Mouse (Mus musculus) lung, postnatal 0 days (tissue): ENCODE measurements around the gene Bola1. TPM values are rescaled to one million over a fixed set of nuclear protein-coding genes. Genes with fewer than 3 reads are reported as not detected.

ENCODE experiments used
- ATAC-seq: fragments of 200-750 bp; cut with Nextera tagmentation; 2 replicates; pipeline ENCODE4 v1.8.0; 2017; ENCODE audit warnings: moderate library complexity
- DNase-seq: peaks from one replicate; pipeline ENCODE4 v3.0.0-alpha.2; 2016; ENCODE audit warnings: low spot score
- H3K27ac ChIP-seq: fragments of 300-500 bp; sonication (generic); 2 replicates; pipeline ENCODE4 v1.5.1; 2014; ENCODE audit warnings: antibody characterized with exemption, mild to moderate bottlenecking, low read length, mixed read lengths
- H3K27me3 ChIP-seq: fragments of 300-500 bp; sonication (generic); replicated peaks from 2 replicates; pipeline ENCODE4 v1.6.1; 2014; ENCODE audit warnings: low read length, mixed read lengths; ENCODE audit not compliant: insufficient read depth
- H3K36me3 ChIP-seq: fragments of 300-500 bp; sonication (generic); 2 replicates; pipeline ENCODE4 v1.6.1; 2014; ENCODE audit warnings: low read length, mixed read lengths; ENCODE audit not compliant: insufficient read depth
- H3K4me1 ChIP-seq: fragments of 300-500 bp; sonication (generic); 2 replicates; pipeline ENCODE4 v1.6.1; 2014; ENCODE audit warnings: antibody characterized with exemption, low read depth, low read length, mixed read lengths; ENCODE audit not compliant: insufficient read depth
- H3K4me2 ChIP-seq: fragments of 300-500 bp; sonication (generic); replicated peaks from 2 replicates; pipeline ENCODE4 v1.6.1; 2014; ENCODE audit warnings: low read depth, mild to moderate bottlenecking, low read length, moderate library complexity, mixed read lengths
- H3K4me3 ChIP-seq: fragments of 300-500 bp; sonication (generic); 2 replicates; pipeline ENCODE4 v1.5.1; 2014; ENCODE audit warnings: low read depth, low read length
- H3K9ac ChIP-seq: fragments of 300-500 bp; sonication (generic); replicated peaks from 2 replicates; pipeline ENCODE4 v1.6.1; 2014; ENCODE audit warnings: low read depth, mild to moderate bottlenecking
- H3K9me3 ChIP-seq: fragments of 300-500 bp; sonication (generic); 2 replicates; pipeline ENCODE4 v1.6.1; 2016; ENCODE audit warnings: low read length, mixed read lengths
- CTCF ChIP-seq: IDR thresholded peaks from 2 replicates; pipeline ENCODE4 v1.5.1; 2016; ENCODE audit warnings: antibody characterized with exemption, mild to moderate bottlenecking
- EP300 ChIP-seq: IDR thresholded peaks from 2 replicates; pipeline ENCODE4 v1.6.1; 2016; ENCODE audit warnings: antibody characterized with exemption, mild to moderate bottlenecking, control low read depth
- WGBS: fragments of 180-500 bp; shearing (Covaris S2); extraction: QIAGEN DNeasy Blood & Tissue Kit; methylation state at CpG from one replicate; pipeline ENCODE4 v1.1.7; 2014; 5-methylcytosine and 5-hydroxymethylcytosine counted together
- polyA plus RNA-seq: library from polyadenylated mRNA; unstranded; fragments of >200 nt; fragmentation: Nextera tagmentation; extraction: Ambion mirVana; gene quantifications from 2 replicates; pipeline ENCODE4 v1.2.1, GENCODE M21; 2015

The Bola1 gene
- polyA plus RNA-seq, 1 experiment from 2014 or later: 50.1 TPM

DNA sequence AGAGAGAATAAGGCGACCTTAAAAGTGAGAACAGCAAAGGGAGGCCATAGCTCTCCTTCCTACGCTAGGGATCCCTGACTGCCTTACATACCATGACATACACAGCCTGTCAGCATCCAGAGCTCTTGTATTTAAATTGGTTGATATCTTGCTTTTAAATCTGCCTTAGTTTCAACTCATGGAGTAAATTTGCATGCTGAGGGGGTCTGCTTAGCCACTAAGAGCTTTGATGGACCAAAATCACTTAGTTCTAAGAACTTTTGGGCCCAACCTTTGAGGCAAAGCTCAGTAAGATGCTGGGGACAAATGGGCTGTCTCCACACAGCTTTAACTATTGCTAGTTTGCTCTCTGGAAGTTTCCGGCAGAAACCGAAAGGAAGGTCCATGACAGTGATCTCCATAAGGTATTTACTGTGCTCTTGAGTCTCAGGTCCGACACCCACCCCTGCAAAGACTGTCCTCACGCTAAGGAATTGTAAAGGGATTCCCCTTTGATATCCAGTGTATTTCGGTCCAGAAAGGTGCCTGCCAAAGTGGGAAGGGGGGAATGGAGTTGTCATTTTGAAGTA is 17.9 kb upstream of the Bola1 start:
- TF ChIP-seq EP300: no peak
- TF ChIP-seq CTCF: no peak
- H3K4me2 ChIP-seq: peak overlapping the region; percentile 44; the same call in 1 of the 2 replicates
- H3K27ac ChIP-seq: no peak overlapping the region
- H3K9ac ChIP-seq: no peak overlapping the region
- H3K27me3 ChIP-seq: no peaks in the 10 kb centered on the region
- DNase-seq (no peak), ATAC-seq (no peak)
- H3K9me3 ChIP-seq: no peaks in the 10 kb centered on the region
- H3K4me3 ChIP-seq: no peak overlapping the region
- H3K4me1 ChIP-seq: peaks cover 6% of the 10 kb centered on the region; the same call in 1 of the 2 replicates
- WGBS: 11% methylated on average over 7 of the region's 7 CpGs
- H3K36me3 ChIP-seq: no peaks in the 10 kb centered on the region

DNA sequence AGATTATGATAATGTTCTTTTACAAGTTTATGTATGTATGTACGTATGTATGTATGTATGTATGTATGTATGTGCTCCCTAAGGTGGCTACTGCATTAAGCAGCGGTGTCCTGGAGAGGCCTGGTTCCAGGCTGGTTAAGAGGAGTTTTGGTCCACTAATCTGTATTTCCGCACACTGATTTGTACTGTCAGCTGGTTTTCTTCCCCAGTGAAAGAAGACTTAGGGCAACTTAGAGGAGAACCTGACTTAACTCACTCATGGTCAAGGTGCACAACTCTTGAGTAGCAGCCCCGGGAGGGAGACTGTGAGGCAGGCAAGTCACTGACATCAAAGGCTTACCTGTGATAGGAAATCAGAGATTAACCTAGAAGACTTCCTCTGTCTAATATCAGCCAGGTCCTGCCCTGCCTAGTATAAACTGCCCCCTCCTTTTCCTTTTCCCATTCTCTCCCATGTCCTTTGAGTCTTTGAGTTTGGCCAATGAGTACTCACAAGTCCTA is 17.4 kb upstream of the Bola1 start:
- no peak overlapping the region for H3K4me2 ChIP-seq
- H3K27me3 ChIP-seq: no peaks in the 10 kb centered on the region
- ATAC-seq (no peak), DNase-seq (no peak)
- no peak overlapping the region for H3K9ac ChIP-seq
- H3K4me1 ChIP-seq: peaks cover 6% of the 10 kb centered on the region; the same call in 1 of the 2 replicates
- H3K9me3 ChIP-seq: no peaks in the 10 kb centered on the region
- WGBS: 75% methylated on average over 4 of the region's 4 CpGs
- H3K27ac ChIP-seq: no peak overlapping the region
- H3K36me3 ChIP-seq: no peaks in the 10 kb centered on the region
- no peak overlapping the region for H3K4me3 ChIP-seq
- TF ChIP-seq EP300: no peak
- no peak for TF ChIP-seq CTCF

DNA sequence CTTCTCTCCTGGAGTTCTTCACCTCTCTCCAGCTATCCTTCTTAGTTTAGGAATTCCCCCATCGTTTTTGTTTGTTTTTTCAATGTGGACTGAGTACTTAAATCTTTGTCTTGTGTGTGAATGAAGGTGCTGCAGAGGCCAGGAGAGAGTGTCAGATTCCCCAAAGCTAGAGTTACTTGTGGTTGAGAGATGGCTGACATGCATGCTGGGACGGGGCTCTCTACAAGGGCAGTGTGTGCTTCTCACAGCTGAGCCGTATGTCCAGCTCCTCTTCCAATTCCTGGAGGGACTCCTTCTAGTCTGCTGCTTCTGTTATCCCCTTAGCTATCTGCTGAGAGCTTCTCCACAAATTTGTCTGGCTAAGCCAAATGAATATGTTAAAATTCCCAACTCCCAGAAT is 16.3 kb upstream of the Bola1 start:
- no peak for DNase-seq
- H3K4me1 ChIP-seq: peaks cover 4% of the 10 kb centered on the region; the same call in 1 of the 2 replicates
- ATAC-seq: no peak
- H3K27ac ChIP-seq: no peak overlapping the region
- H3K9ac ChIP-seq: no peak overlapping the region
- TF ChIP-seq CTCF (no peak), EP300 (no peak)
- no peaks in the 10 kb centered on the region for H3K9me3 ChIP-seq
- no peak overlapping the region for H3K4me2 ChIP-seq
- no peaks in the 10 kb centered on the region for H3K27me3 ChIP-seq
- no peak overlapping the region for H3K4me3 ChIP-seq
- H3K36me3 ChIP-seq: no peaks in the 10 kb centered on the region
- WGBS: 38% methylated on average over 3 of the region's 3 CpGs

DNA sequence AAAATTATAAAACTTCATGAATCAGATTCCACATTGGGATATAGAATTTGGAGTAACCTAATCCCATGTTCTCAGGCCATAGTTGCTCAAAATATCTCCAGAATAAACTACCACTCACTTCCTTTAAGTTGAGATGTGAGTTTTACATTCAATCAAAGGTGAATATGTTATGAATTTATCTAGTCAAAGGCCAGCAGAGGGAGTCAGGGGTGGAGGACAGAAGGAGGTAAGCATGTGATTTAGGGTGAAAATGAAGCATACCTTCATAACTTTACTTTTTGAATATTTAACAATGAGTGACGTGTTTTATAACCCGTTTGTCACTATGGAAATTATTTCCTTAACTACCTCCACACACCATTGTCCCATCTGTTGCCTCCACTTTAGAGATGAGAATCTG is 15.4 kb upstream of the Bola1 start:
- no peak overlapping the region for H3K9ac ChIP-seq
- no peak for ATAC-seq
- H3K27me3 ChIP-seq: no peaks in the 10 kb centered on the region
- WGBS: 93% methylated on average over 2 of the region's 2 CpGs
- peak; percentile 26; the same call in 1 of the 2 replicates for TF ChIP-seq CTCF
- no peak for TF ChIP-seq EP300
- H3K4me2 ChIP-seq: no peak overlapping the region
- H3K4me3 ChIP-seq: no peak overlapping the region
- H3K9me3 ChIP-seq: no peaks in the 10 kb centered on the region
- H3K36me3 ChIP-seq: no peaks in the 10 kb centered on the region
- DNase-seq: no peak
- no peak overlapping the region for H3K27ac ChIP-seq
- 0 out of 2 replicates have a peak, but pooled peaks cover 2% of the 10 kb centered on the region for H3K4me1 ChIP-seq

DNA sequence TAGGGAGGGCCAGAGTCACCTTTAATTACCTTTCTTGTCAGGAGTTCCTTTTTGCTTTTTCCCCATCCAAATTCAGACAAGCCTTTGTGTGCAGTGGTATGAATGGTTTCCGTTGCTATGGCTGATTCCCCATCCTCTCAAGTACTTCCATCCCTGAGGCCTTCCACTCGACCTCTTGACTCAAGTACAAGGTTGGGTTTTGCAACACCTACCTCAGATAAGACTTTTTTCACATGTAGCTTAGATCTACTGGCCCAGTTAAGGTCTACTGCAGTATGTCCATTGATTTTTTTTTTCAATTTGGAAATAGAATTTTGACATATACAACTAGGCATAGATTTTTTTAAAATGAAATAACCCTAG is 12.2 kb upstream of the Bola1 start:
- 51% methylated on average over 2 of the region's 2 CpGs for WGBS
- DNase-seq: peak; percentile 86
- Histone ChIP-seq H3K4me3 (no peak overlapping the region), H3K27ac (no peak overlapping the region), H3K4me1 (no peaks in the 10 kb centered on the region), H3K27me3 (no peaks in the 10 kb centered on the region), H3K9me3 (no peaks in the 10 kb centered on the region), H3K36me3 (no peaks in the 10 kb centered on the region), H3K4me2 (no peak overlapping the region), H3K9ac (no peak overlapping the region)
- TF ChIP-seq CTCF (no peak), EP300 (peak; percentile 52)
- peak; percentile 82 for ATAC-seq

DNA sequence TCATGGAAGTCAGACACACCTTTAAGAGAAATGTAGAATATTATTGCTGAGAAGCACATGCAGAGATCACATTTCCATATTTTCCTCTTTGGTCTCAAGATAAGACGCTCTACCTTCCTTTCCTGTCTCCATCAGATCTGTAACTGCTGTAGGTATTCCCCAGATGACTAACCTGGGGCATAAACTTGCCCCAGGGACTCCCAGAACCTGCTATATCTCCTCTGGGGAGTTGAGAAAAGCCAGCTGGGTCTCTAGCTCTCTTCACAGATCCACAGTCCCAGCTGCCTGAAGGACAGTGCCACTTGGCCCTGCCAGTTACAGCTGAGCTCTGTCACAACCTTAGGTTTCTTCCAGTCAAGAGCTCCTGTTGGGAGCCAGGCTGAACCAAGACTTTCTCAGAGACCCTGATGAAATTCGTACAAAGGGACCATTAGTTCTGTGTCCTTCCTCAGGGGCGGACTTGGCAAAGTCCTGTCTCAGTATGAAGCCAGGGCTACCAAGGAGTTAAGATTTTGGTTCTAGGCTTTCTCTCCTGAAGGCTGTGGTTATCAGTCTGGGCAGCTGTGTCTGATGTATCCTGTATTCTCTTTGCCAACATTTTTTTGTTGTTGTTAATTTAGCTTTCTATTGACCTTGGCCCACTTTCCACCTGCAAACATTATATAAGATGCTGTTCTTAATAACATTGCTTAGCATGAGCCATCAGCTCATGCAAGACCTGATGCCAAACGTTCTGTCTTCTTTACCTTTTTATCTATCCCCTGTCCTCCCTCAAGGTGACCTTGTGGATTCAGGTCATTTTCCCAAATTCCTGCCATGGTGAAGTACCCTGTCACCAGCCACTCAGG is 11.6 kb upstream of the Bola1 start:
- DNase-seq: no peak
- WGBS: 65% methylated on average over 4 of the region's 4 CpGs
- H3K27me3 ChIP-seq: no peaks in the 10 kb centered on the region
- H3K27ac ChIP-seq: no peak overlapping the region
- H3K9me3 ChIP-seq: no peaks in the 10 kb centered on the region
- ATAC-seq: no peak
- H3K4me2 ChIP-seq: no peak overlapping the region
- H3K36me3 ChIP-seq: no peaks in the 10 kb centered on the region
- TF ChIP-seq CTCF (no peak), EP300 (no peak)
- H3K4me3 ChIP-seq: no peak overlapping the region
- no peaks in the 10 kb centered on the region for H3K4me1 ChIP-seq
- H3K9ac ChIP-seq: no peak overlapping the region
